Mouse (Mus musculus): Measurements from ENCODE around the gene 4931414P19Rik. TPM values are rescaled to one million over a fixed set of nuclear protein-coding genes. Genes with fewer than 3 reads are reported as not detected.

The 4931414P19Rik gene
- polyA plus RNA-seq, 1 experiment from 2014 or later, result 1.2 TPM

GRCm38 (mm10) chr14:54553975-54554769, 51.6 kb downstream of the 4931414P19Rik start, which contains the start of gene Haus4:
Haus4 (minus strand) TSS chr14:54554616.
- ATAC-seq (peak; percentile 98), DNase-seq (peak; percentile 93)
- Histone ChIP-seq H3K27me3 (ENCODE audit: insufficient read depth, low read length) (no peaks in the 10 kb centered on the region), H3K9me3 (ENCODE audit: low read length) (no peaks in the 10 kb centered on the region), H3K4me2 (ENCODE audit: low read depth, low read length) (peak within 1 kb of the TSS; percentile 91), H3K27ac (ENCODE audit: low read depth) (peak within 1 kb of the TSS; percentile 96), H3K9ac (replicated peaks) (peak within 1 kb of the TSS; percentile 79), H3K36me3 (replicated peaks; ENCODE audit: insufficient read depth, low read length) (peaks cover 12% of the 10 kb centered on the region; the same call in 1 of the 2 replicates), H3K4me1 (ENCODE audit: insufficient read depth) (peaks cover 11% of the 10 kb centered on the region), H3K4me3 (ENCODE audit: low read depth, low read length) (peak within 1 kb of the TSS; percentile 68)
- TF ChIP-seq CTCF (IDR thresholded peaks at IDR 0.05; ENCODE audit: low read depth) (peak; percentile 91), EP300 (IDR thresholded peaks at IDR 0.05; ENCODE audit: low read depth) (peak; percentile 49; the same call in 1 of the 2 replicates)
- under 1% methylated on average over 76 of the region's 76 CpGs for WGBS (ENCODE audit: insufficient replicate concordance)

GRCm38 (mm10) chr14:54553454-54553974, 52.3 kb downstream of the 4931414P19Rik start:
- no peak for ATAC-seq

DNA sequence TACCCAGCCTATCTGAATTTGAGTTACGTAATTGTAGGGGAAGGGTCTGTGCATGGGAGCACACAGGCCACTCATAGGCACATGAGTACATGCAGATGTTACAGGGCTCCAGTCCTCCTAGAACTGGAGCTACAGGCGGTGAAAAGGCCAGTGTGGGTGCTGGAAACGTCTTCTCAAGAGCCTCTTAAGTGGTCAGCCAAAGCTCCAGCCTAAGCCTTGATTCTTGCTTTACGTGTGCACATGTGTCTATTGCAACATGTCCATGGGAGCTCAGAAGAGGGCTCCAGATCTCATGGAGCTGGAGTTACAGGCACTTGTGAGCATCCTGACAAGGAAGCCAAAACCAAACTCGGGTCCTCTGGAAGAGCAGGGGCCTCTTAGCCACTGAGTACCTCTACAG, 61.1 kb downstream of the 4931414P19Rik start:
- TF ChIP-seq EP300 (IDR thresholded peaks at IDR 0.05; ENCODE audit: low read depth) (no peak), CTCF (IDR thresholded peaks at IDR 0.05; ENCODE audit: low read depth) (no peak)
- Histone ChIP-seq H3K9me3 (ENCODE audit: low read length) (no peaks in the 10 kb centered on the region), H3K4me3 (ENCODE audit: low read depth, low read length) (no peak overlapping the region), H3K4me2 (ENCODE audit: low read depth, low read length) (no peak overlapping the region), H3K9ac (replicated peaks) (no peak overlapping the region), H3K4me1 (ENCODE audit: insufficient read depth) (no peaks in the 10 kb centered on the region), H3K27ac (ENCODE audit: low read depth) (no peak overlapping the region), H3K36me3 (replicated peaks; ENCODE audit: insufficient read depth, low read length) (peaks cover 60% of the 10 kb centered on the region), H3K27me3 (ENCODE audit: insufficient read depth, low read length) (no peaks in the 10 kb centered on the region)
- 86% methylated on average over 5 of the region's 5 CpGs for WGBS (ENCODE audit: insufficient replicate concordance)
- ATAC-seq, result no peak
- no peak for DNase-seq

More at GRCm38 (mm10) chr14:54553454-54553974, 52.3 kb downstream of the 4931414P19Rik start:
- peaks cover 18% of the 10 kb centered on the region for H3K36me3 ChIP-seq (replicated peaks; ENCODE audit: insufficient read depth, low read length)
- peak overlapping the region; percentile 96 for H3K27ac ChIP-seq (ENCODE audit: low read depth)
- no peak for TF ChIP-seq CTCF (IDR thresholded peaks at IDR 0.05; ENCODE audit: low read depth)
- TF ChIP-seq EP300 (IDR thresholded peaks at IDR 0.05; ENCODE audit: low read depth), result no peak
- 2% methylated on average over 21 of the region's 21 CpGs for WGBS (ENCODE audit: insufficient replicate concordance)
- peak; percentile 64 for DNase-seq
- H3K27me3 ChIP-seq (ENCODE audit: insufficient read depth, low read length), result no peaks in the 10 kb centered on the region
- peaks cover 11% of the 10 kb centered on the region for H3K4me1 ChIP-seq (ENCODE audit: insufficient read depth)
- peak overlapping the region; percentile 68 for H3K4me3 ChIP-seq (ENCODE audit: low read depth, low read length)
- peak overlapping the region; percentile 79 for H3K9ac ChIP-seq (replicated peaks)
- H3K4me2 ChIP-seq (ENCODE audit: low read depth, low read length), result peak overlapping the region; percentile 91
- no peaks in the 10 kb centered on the region for H3K9me3 ChIP-seq (ENCODE audit: low read length)

- Histone ChIP-seq H3K36me3 (replicated peaks; ENCODE audit: insufficient read depth, low read length) (peaks cover 26% of the 10 kb centered on the region), H3K27ac (ENCODE audit: low read depth) (no peak overlapping the region), H3K4me2 (ENCODE audit: low read depth, low read length) (no peak overlapping the region), H3K27me3 (ENCODE audit: insufficient read depth, low read length) (no peaks in the 10 kb centered on the region), H3K9ac (replicated peaks) (no peak overlapping the region), H3K4me3 (ENCODE audit: low read depth, low read length) (no peak overlapping the region), H3K9me3 (ENCODE audit: low read length) (no peaks in the 10 kb centered on the region), H3K4me1 (ENCODE audit: insufficient read depth) (no peaks in the 10 kb centered on the region)
- no peak for TF ChIP-seq EP300 (IDR thresholded peaks at IDR 0.05; ENCODE audit: low read depth)
- no peak for TF ChIP-seq CTCF (IDR thresholded peaks at IDR 0.05; ENCODE audit: low read depth)
- ATAC-seq (no peak), DNase-seq (no peak)
- WGBS (ENCODE audit: insufficient replicate concordance), result 87% methylated on average over 11 of the region's 11 CpGs
Measured at GRCm38 (mm10) chr14:54540771-54541170, 65.0 kb downstream of the 4931414P19Rik start.

DNA sequence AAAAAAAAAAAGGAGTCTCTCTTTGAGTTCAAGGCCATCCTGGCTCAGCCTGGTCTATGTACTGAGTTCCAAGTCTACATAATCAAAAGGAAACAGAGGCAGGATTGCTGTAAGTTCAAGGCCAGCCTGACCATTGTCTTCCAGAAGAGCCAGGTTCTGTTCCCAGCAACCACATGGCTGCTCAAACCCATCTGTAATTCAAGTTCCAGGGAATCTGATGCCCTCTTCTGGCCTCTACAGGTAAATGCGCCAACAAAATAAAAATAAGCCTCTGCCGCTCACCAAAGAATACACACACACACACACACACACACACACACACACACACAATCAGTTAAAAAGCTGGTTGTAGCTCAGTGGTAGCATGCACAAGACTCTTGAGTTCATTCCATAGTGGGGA, 67.2 kb downstream of the 4931414P19Rik start:
- TF ChIP-seq EP300 (IDR thresholded peaks at IDR 0.05; ENCODE audit: low read depth) (no peak), CTCF (IDR thresholded peaks at IDR 0.05; ENCODE audit: low read depth) (peak; percentile 35)
- no peak overlapping the region for H3K4me2 ChIP-seq (ENCODE audit: low read depth, low read length)
- ATAC-seq (no peak), DNase-seq (no peak)
- H3K9me3 ChIP-seq (ENCODE audit: low read length), result no peaks in the 10 kb centered on the region
- H3K27ac ChIP-seq (ENCODE audit: low read depth), result no peak overlapping the region
- no peaks in the 10 kb centered on the region for H3K4me1 ChIP-seq (ENCODE audit: insufficient read depth)
- H3K9ac ChIP-seq (replicated peaks), result no peak overlapping the region
- H3K4me3 ChIP-seq (ENCODE audit: low read depth, low read length), result no peak overlapping the region
- no peaks in the 10 kb centered on the region for H3K27me3 ChIP-seq (ENCODE audit: insufficient read depth, low read length)
- peaks cover 9% of the 10 kb centered on the region for H3K36me3 ChIP-seq (replicated peaks; ENCODE audit: insufficient read depth, low read length)
- WGBS (ENCODE audit: insufficient replicate concordance), result 80% methylated on average over 2 of the region's 2 CpGs

MicroRNAs encoded within 50 kb of the gene (microRNA counts, 519-probe panel; counts per million panel counts)
- microRNA mmu-miR-686, result not detected

Small RNAs within 50 kb of the gene (microRNA-seq; reads per million reads assigned to microRNA genes)
- gene Mir686 (not detected), gene Mir6948 (not detected)

Other genes starting within 250 kb of the 4931414P19Rik start
- 27.4 and 28.9 TPM in 2 replicates for gene Oxa1l, start 245.2 kb downstream of the 4931414P19Rik start, polyA plus RNA-seq (2015; fragmentation: Nextera tagmentation; extraction: Ambion mirVana)
- gene Slc7a7, start 188.2 kb downstream of the 4931414P19Rik start, polyA plus RNA-seq (2015; fragmentation: Nextera tagmentation; extraction: Ambion mirVana), result 5.0 and 5.1 TPM in 2 replicates
- 261 and 284 TPM in 2 replicates for gene Mrpl52, start 179.1 kb downstream of the 4931414P19Rik start, polyA plus RNA-seq (2015; fragmentation: Nextera tagmentation; extraction: Ambion mirVana)
- 38.1 and 39.8 TPM in 2 replicates for gene Mmp14, start 174.4 kb downstream of the 4931414P19Rik start, polyA plus RNA-seq (2015; fragmentation: Nextera tagmentation; extraction: Ambion mirVana)
- 20.9 and 25.3 TPM in 2 replicates for gene Lrp10, start 141.9 kb downstream of the 4931414P19Rik start, polyA plus RNA-seq (2015; fragmentation: Nextera tagmentation; extraction: Ambion mirVana)
- gene Rem2, start 129.9 kb downstream of the 4931414P19Rik start, polyA plus RNA-seq (2015; fragmentation: Nextera tagmentation; extraction: Ambion mirVana), result 0.66 and 0.87 TPM in 2 replicates
- gene Prmt5, start 88.5 kb downstream of the 4931414P19Rik start, polyA plus RNA-seq (2015; fragmentation: Nextera tagmentation; extraction: Ambion mirVana), result 12.2 and 13.8 TPM in 2 replicates
- gene Haus4, start 51.4 kb downstream of the 4931414P19Rik start, polyA plus RNA-seq (2015; fragmentation: Nextera tagmentation; extraction: Ambion mirVana), result 33.2 and 35.1 TPM in 2 replicates
- gene Ajuba, start 28.4 kb downstream of the 4931414P19Rik start, polyA plus RNA-seq (2015; fragmentation: Nextera tagmentation; extraction: Ambion mirVana), result 6.6 and 11.1 TPM in 2 replicates
- 148 and 157 TPM in 2 replicates for gene Psmb5, start 12.0 kb upstream of the 4931414P19Rik start, polyA plus RNA-seq (2015; fragmentation: Nextera tagmentation; extraction: Ambion mirVana)
- not detected in 2 replicates for gene Psmb11, start 15.4 kb upstream of the 4931414P19Rik start, polyA plus RNA-seq (2015; fragmentation: Nextera tagmentation; extraction: Ambion mirVana)
- not detected in 2 replicates for gene Gm17606, start 35.0 kb upstream of the 4931414P19Rik start, polyA plus RNA-seq (2015; fragmentation: Nextera tagmentation; extraction: Ambion mirVana)
- gene Cdh24, start 35.4 kb upstream of the 4931414P19Rik start, polyA plus RNA-seq (2015; fragmentation: Nextera tagmentation; extraction: Ambion mirVana), result 0.09 and 0.11 TPM in 2 replicates
- gene 1700123O20Rik, start 80.2 kb upstream of the 4931414P19Rik start, polyA plus RNA-seq (2015; fragmentation: Nextera tagmentation; extraction: Ambion mirVana), result 50.9 and 53.3 TPM in 2 replicates
- gene Acin1, start 80.9 kb upstream of the 4931414P19Rik start, polyA plus RNA-seq (2015; fragmentation: Nextera tagmentation; extraction: Ambion mirVana), result 28.4 and 38.0 TPM in 2 replicates
- not detected in 2 replicates for gene Gm29776, start 92.8 kb upstream of the 4931414P19Rik start, polyA plus RNA-seq (2015; fragmentation: Nextera tagmentation; extraction: Ambion mirVana)
- gene Cebpe, start 106.2 kb upstream of the 4931414P19Rik start, polyA plus RNA-seq (2015; fragmentation: Nextera tagmentation; extraction: Ambion mirVana), result 13.7 and 15.0 TPM in 2 replicates
- gene Slc7a8, start 176.0 kb upstream of the 4931414P19Rik start, polyA plus RNA-seq (2015; fragmentation: Nextera tagmentation; extraction: Ambion mirVana), result 2.2 and 2.8 TPM in 2 replicates
- gene Rnf212b, start 208.1 kb upstream of the 4931414P19Rik start, polyA plus RNA-seq (2015; fragmentation: Nextera tagmentation; extraction: Ambion mirVana), result not detected in 2 replicates